Mouse (Mus musculus): ENCODE measurements around the gene Swsap1.

- TF ChIP-seq CTCF (IDR thresholded peaks at IDR 0.05; ENCODE audit: control insufficient read depth, insufficient read depth, low read length) (no peak), POLR2A (IDR thresholded peaks at IDR 0.05; ENCODE audit: borderline replicate concordance, control insufficient read depth, low read depth, low read length) (0 out of 2 replicates have a peak, but pooled peaks have one; percentile 20)
These were observed 45.9 kb upstream of the Swsap1 start for GRCm38 (mm10) chr9:21909474-21910223.

Data from bone marrow, adult 2 months (tissue).